Mouse (Mus musculus): ENCODE data around the gene Gpr137b.
"Not testable (repeated sequence)": the region's sequence is repeated elsewhere in the genome, so short reads cannot be mapped to it uniquely, and the experiment has no call there.

DNA sequence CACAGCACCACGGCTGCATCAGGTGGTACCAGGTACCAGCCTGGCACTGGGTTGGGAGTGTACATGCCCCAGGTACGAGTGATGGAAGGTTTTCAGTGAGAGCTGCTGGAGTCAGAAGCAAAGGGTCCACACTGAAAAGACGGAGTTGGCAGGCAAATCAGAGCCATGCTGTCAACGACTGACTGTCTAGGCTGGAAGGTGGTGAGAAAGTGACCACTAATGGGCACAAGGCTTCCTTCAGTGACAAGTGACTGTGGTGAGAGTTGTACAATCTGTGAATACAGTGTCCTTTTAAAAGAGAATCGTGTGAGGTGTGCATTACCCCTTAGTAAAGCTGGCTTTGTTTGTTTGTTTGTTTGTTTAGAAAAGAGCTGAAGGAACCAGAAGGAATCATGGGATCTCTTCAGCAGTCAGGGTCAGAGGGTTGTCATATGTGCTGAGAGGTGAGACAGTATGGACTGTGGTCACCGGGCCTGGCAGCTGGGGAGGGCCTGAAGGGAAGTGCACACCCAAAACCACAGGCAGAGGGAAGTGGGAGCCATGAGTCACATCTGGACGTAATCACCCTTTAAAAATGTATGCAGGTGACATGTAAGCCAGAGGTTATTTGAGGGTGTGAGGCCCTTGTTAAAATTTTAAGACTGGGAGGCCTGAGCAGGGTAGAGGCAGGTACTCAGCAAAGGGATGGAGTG is 15.5 kb downstream of the Gpr137b start:
- TF ChIP-seq POLR2A (IDR thresholded peaks at IDR 0.05; ENCODE audit: insufficient read length, low read depth); TCF12 (IDR thresholded peaks at IDR 0.05; ENCODE audit: insufficient read depth, poor library complexity, severe bottlenecking); POLR2AphosphoS2 (IDR thresholded peaks at IDR 0.05; ENCODE audit: insufficient read length, low read depth); MAX (IDR thresholded peaks at IDR 0.05; ENCODE audit: low read depth); USF1 (IDR thresholded peaks at IDR 0.05; ENCODE audit: low read depth); MYOD1 (IDR thresholded peaks at IDR 0.05; ENCODE audit: control insufficient read depth in 1 of 3, insufficient read length in 2 of 3, low read depth in 2 of 3); CEBPB (IDR thresholded peaks at IDR 0.05; ENCODE audit: insufficient read depth, poor library complexity, severe bottlenecking); E2F4 (IDR thresholded peaks at IDR 0.05; ENCODE audit: insufficient read depth); SRF (IDR thresholded peaks at IDR 0.05; ENCODE audit: control insufficient read depth, insufficient read length, low read depth); MYOG (IDR thresholded peaks at IDR 0.05; ENCODE audit: control insufficient read depth in 1 of 3, insufficient read depth in 1 of 3, insufficient read length in 2 of 3, low read depth in 2 of 3): not testable (repeated sequence)
